Mouse (Mus musculus) lung, embryonic 14.5 days (tissue): ENCODE data around the gene Platr17. TPM values are rescaled to one million over a fixed set of nuclear protein-coding genes. Genes with fewer than 3 reads are reported as not detected.
"Not testable (repeated sequence)": the region's sequence is repeated elsewhere in the genome, so short reads cannot be mapped to it uniquely, and the experiment has no call there.

Source experiments
- ATAC-seq: fragments of 200-750 bp; cut with Nextera tagmentation; 2 replicates; pipeline ENCODE4 v1.8.0; 2017; ENCODE audit warnings: mild to moderate bottlenecking, moderate TSS enrichment, moderate library complexity; ENCODE audit not compliant: insufficient read depth
- DNase-seq: peaks from one replicate; pipeline ENCODE4 v3.0.0-alpha.2; 2015
- H3K27ac ChIP-seq: fragments of 300-500 bp; sonication (generic); 2 replicates; pipeline ENCODE4 v1.5.1; 2014; ENCODE audit warnings: low read depth, mild to moderate bottlenecking, moderate library complexity
- H3K27me3 ChIP-seq: fragments of 300-500 bp; sonication (generic); 2 replicates; pipeline ENCODE4 v1.6.1; 2014; ENCODE audit warnings: low read length, control low read depth; ENCODE audit not compliant: insufficient read depth
- H3K36me3 ChIP-seq: fragments of 300-500 bp; sonication (generic); 2 replicates; pipeline ENCODE4 v1.6.1; 2014; ENCODE audit warnings: control low read depth; ENCODE audit not compliant: insufficient read depth
- H3K4me1 ChIP-seq: fragments of 300-500 bp; sonication (generic); 2 replicates; pipeline ENCODE4 v1.6.1; 2014; ENCODE audit warnings: antibody characterized with exemption, control low read depth; ENCODE audit not compliant: insufficient read depth
- H3K4me2 ChIP-seq: fragments of 300-500 bp; sonication (generic); 2 replicates; pipeline ENCODE4 v1.6.1; 2014; ENCODE audit warnings: mild to moderate bottlenecking
- H3K4me3 ChIP-seq: fragments of 300-500 bp; sonication (generic); 2 replicates; pipeline ENCODE4 v1.5.1; 2014; ENCODE audit warnings: low read depth, low read length
- H3K9ac ChIP-seq: fragments of 300-500 bp; sonication (generic); 2 replicates; pipeline ENCODE4 v1.6.1; 2014
- H3K9me3 ChIP-seq: fragments of 300-500 bp; sonication (generic); 2 replicates; pipeline ENCODE4 v1.6.1; 2016; ENCODE audit warnings: low read depth, low read length, control low read depth
- CTCF ChIP-seq: IDR thresholded peaks from 2 replicates; pipeline ENCODE4 v1.5.1; 2016; ENCODE audit warnings: antibody characterized with exemption, low read depth
- WGBS: fragments of 180-500 bp; shearing (Covaris S2); extraction: QIAGEN DNeasy Blood & Tissue Kit; methylation state at CpG from one replicate; pipeline ENCODE4 v1.1.7; 2014; 5-methylcytosine and 5-hydroxymethylcytosine counted together
- polyA plus RNA-seq: library from polyadenylated mRNA; unstranded; fragments of >200 nt; fragmentation: Nextera tagmentation; extraction: Ambion mirVana; gene quantifications from 2 replicates; pipeline ENCODE4 v1.2.1, GENCODE M21; 2014

The Platr17 gene
- polyA plus RNA-seq, 1 experiment from 2014 or later = 0.32 TPM

DNA sequence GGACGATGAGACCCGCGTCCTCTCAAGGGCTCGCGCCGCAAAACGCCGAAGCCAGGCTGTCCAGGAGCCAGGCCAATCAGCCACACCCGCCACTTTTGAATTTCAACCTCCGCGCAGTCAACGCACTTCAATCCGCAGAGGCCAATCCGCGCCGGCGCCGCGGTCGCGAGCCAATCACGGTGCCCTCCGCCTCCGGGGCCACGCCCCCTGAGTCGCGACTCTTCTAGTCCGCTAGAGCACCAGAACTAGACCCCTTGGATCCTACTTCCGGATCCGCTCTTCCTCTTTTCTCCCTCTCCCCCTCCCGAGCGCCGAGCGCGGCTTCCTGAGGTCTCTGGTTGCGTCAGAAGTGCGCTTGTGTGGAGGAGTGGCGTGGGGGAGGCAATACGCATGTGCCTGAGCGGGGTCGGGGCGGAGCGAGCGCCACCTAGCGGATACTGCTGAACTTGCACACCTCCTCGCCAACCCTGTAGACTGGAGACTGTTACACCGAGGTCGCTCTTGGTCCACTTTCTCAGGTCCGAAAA lies 14.3 kb upstream of the Platr17 start, which contains the start of gene Kifc1:
Gene Kifc1, minus strand, starts transcription at position 129 of the 527 bp plus-strand sequence.
- H3K36me3 ChIP-seq = 0 out of 2 replicates have a peak, but pooled peaks cover 8% of the 10 kb centered on the region
- 1% methylated on average over 47 of the region's 49 CpGs for WGBS
- no peaks in the 10 kb centered on the region for H3K27me3 ChIP-seq
- H3K4me2 ChIP-seq = peak within 1 kb of the TSS; percentile 65
- peaks cover 4% of the 10 kb centered on the region; the same call in 1 of the 2 replicates for H3K4me1 ChIP-seq
- DNase-seq (peak; percentile 100), ATAC-seq (peak; percentile 99)
- H3K9ac ChIP-seq = peak within 1 kb of the TSS; percentile 72
- TF ChIP-seq CTCF = peak; percentile 100
- peak within 1 kb of the TSS; percentile 63; the same call in 1 of the 2 replicates for H3K27ac ChIP-seq
- H3K9me3 ChIP-seq = no peaks in the 10 kb centered on the region
- peak within 1 kb of the TSS; percentile 66 for H3K4me3 ChIP-seq

DNA sequence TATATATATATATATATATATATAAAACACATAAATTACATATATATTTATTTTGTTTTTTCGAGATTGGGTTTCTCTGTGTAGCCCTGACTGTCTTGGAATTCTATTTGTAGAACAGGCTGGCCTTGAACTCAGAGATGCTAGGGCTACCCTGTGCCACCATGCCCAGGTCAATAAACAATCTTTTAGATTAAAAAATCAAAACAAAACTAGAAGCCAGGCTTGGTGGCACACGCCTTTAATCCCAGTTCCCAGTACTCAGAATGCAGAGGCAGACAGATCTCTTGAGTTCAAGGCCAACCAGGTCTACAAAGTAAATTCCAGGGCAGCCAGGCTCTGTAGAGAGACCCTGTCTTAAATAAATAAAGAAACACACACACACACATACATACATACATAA lies 13.6 kb upstream of the Platr17 start:
- Histone ChIP-seq H3K4me2 (no peak overlapping the region), H3K36me3 (0 out of 2 replicates have a peak, but pooled peaks cover under 1% of the 10 kb centered on the region), H3K27ac (no peak overlapping the region), H3K27me3 (no peaks in the 10 kb centered on the region), H3K4me3 (no peak overlapping the region), H3K9me3 (no peaks in the 10 kb centered on the region), H3K9ac (no peak overlapping the region), H3K4me1 (peaks cover 4% of the 10 kb centered on the region; the same call in 1 of the 2 replicates)
- ATAC-seq (no peak), DNase-seq (no peak)
- 56% methylated on average over 2 of the region's 2 CpGs for WGBS
- no peak for TF ChIP-seq CTCF

DNA sequence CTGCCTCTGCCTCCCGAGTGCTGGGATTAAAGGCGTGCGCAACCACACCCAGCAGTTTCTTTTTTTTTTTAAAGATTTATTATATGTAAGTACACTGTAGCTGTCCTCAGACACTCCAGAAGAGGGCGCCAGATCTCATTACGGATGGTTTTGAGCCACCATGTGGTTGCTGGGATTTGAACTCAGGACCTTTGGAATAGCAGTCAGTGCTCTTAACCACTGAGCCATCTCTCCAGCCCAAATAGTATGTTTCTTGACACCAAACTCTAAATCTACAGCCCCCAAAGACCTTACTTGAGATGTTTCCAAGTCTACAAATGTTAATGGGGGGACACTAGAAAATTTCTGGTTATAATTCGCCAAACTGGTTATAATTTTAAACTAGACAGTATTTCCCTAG lies 13.0 kb upstream of the Platr17 start:
- not testable (repeated sequence) for H3K9me3 ChIP-seq, H3K27me3 ChIP-seq, H3K9ac ChIP-seq, H3K4me2 ChIP-seq, H3K4me1 ChIP-seq, H3K4me3 ChIP-seq, ATAC-seq, DNase-seq, H3K36me3 ChIP-seq, H3K27ac ChIP-seq
- WGBS = 63% methylated on average over 6 of the region's 6 CpGs

DNA sequence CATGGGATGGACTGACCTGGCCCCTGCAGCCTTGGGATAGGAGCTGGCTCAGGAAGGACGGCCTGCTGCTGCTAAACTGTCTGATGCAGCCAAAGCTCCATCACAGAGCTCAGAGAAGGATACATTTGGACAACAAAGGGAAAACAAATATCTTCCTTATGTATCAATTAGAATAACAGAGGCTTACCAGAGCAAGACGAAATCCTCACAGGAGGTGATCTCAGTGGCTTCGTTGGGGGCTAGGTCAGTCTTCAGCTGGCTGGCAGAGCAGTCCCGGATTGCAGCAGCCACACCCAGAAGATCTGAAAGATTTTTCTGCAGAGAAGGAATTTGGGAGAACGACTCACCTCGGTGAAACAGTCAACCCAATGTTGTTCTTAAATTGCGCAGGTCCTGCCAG lies 12.5 kb upstream of the Platr17 start:
- TF ChIP-seq CTCF = no peak
- no peaks in the 10 kb centered on the region for H3K36me3 ChIP-seq
- H3K9me3 ChIP-seq = no peaks in the 10 kb centered on the region
- H3K27me3 ChIP-seq = no peaks in the 10 kb centered on the region
- 24% methylated on average over 7 of the region's 7 CpGs for WGBS
- DNase-seq = no peak
- no peak overlapping the region for H3K4me2 ChIP-seq
- ATAC-seq = no peak
- peaks cover 4% of the 10 kb centered on the region; the same call in 1 of the 2 replicates for H3K4me1 ChIP-seq
- no peak overlapping the region for H3K27ac ChIP-seq
- no peak overlapping the region for H3K4me3 ChIP-seq
- no peak overlapping the region for H3K9ac ChIP-seq

DNA sequence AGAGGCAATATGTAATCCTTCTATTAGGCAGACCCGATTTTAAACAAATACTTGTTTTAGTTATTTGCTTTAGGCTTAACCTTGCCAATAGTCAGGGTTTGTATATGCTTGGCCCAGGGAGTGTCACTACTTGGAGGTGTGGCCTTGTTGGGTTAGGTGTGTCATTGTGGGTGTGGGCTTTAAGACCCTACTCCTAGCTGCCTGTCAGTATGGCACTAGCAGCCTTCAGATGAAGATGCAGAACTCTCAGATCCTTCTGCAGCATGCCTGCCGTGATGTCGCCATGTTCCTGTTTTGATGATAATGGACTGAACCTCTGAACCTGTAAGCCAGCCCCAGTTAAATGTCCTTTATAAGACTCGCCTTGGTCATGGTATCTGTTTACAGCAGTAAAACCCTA lies 11.9 kb upstream of the Platr17 start:
- not testable (repeated sequence) for H3K27ac ChIP-seq, H3K27me3 ChIP-seq, H3K36me3 ChIP-seq, H3K9me3 ChIP-seq, H3K4me3 ChIP-seq, H3K4me2 ChIP-seq, DNase-seq, ATAC-seq, H3K4me1 ChIP-seq, H3K9ac ChIP-seq
- WGBS = 60% methylated on average over 4 of the region's 4 CpGs

DNA sequence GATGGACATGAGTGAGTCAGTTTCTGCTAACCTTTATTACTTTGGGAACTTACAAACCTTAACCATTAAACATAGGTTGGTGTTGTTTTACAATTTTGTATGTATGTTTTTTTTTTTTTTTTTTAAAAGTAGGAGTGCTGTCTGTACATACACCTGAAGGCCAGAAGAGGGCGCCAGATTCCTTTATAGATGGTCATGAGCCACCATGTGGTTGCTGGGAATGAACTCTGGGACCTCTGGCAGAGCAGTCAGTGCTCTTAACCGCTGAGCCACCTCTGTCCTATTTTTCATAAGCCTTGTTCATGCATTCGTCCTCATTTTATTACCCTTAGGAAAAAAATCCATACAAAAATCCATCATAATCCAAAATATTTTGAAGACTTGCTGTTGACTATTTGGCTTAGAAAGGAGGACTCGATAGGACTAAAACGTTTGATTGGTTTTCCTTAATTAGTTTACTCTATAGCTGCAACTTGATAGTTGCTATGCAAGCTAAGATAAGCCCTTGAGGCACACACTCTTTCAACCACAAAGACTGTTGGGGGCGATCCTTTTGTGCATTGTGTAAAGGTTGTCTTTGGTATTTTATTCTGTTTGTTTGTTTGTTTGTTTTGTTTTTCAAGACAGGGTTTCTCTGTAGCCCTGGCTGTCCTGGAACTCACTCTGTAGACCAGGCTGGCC lies 7.7 kb upstream of the Platr17 start:
- Histone ChIP-seq H3K36me3 (no peaks in the 10 kb centered on the region), H3K4me1 (no peaks in the 10 kb centered on the region), H3K4me3 (no peak overlapping the region), H3K9me3 (no peaks in the 10 kb centered on the region), H3K9ac (no peak overlapping the region), H3K27me3 (no peaks in the 10 kb centered on the region), H3K4me2 (no peak overlapping the region), H3K27ac (no peak overlapping the region)
- TF ChIP-seq CTCF = peak; percentile 70
- 37% methylated on average over 6 of the region's 6 CpGs for WGBS
- no peak for ATAC-seq
- DNase-seq = peak; percentile 84

DNA sequence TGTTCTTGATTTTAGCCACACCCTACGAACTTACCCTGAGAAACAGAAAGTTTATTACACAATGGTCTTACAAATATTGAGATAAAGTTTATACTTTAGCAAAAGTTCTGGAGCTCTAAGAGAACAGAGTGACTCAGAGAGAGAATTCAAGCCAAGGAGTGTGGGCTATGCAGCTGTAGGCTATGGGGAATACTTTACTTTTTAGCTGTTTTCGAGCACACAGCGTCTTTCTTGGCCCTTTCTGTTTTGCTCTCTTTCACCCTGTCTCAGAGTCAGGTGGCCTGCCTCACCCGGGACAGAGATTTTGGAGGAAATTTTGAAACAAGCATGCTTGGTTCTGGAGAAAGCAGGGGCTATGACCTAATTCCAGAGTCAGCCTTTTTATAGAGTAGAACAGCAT lies 6.7 kb upstream of the Platr17 start:
- H3K9ac ChIP-seq, ATAC-seq, H3K4me3 ChIP-seq, H3K9me3 ChIP-seq, H3K27me3 ChIP-seq, H3K36me3 ChIP-seq, H3K27ac ChIP-seq, H3K4me1 ChIP-seq, DNase-seq, H3K4me2 ChIP-seq: not testable (repeated sequence)
- WGBS = 82% methylated on average over 4 of the region's 4 CpGs
